Mouse (Mus musculus) lung, embryonic 15.5 days (tissue): ENCODE results near the gene 5730522E02Rik. TPM values are rescaled to one million over a fixed set of nuclear protein-coding genes. Genes with fewer than 3 reads are reported as not detected.

ENCODE experiments used
- ATAC-seq: fragments of 200-750 bp; cut with Nextera tagmentation; 2 replicates; pipeline ENCODE4 v1.8.0; 2017; ENCODE audit warnings: moderate number of reproducible peaks, borderline replicate concordance; ENCODE audit not compliant: low FRiP score, low TSS enrichment; ENCODE audit errors: extremely low read depth
- H3K27ac ChIP-seq: fragments of 300-500 bp; sonication (generic); 2 replicates; pipeline ENCODE4 v1.5.1; 2015; ENCODE audit warnings: moderate library complexity, mild to moderate bottlenecking, inconsistent platforms
- H3K27me3 ChIP-seq: fragments of 300-500 bp; sonication (generic); 2 replicates; pipeline ENCODE4 v1.6.1; 2015; ENCODE audit warnings: inconsistent platforms
- H3K36me3 ChIP-seq: fragments of 300-500 bp; sonication (generic); 2 replicates; pipeline ENCODE4 v1.6.1; 2015; ENCODE audit warnings: inconsistent platforms
- H3K4me1 ChIP-seq: fragments of 300-500 bp; sonication (generic); 2 replicates; pipeline ENCODE4 v1.6.1; 2015; ENCODE audit warnings: inconsistent platforms
- H3K4me2 ChIP-seq: fragments of 300-500 bp; sonication (generic); 2 replicates; pipeline ENCODE4 v1.6.1; 2015; ENCODE audit warnings: inconsistent platforms, mild to moderate bottlenecking, moderate library complexity
- H3K4me3 ChIP-seq: fragments of 300-500 bp; sonication (generic); 2 replicates; pipeline ENCODE4 v1.5.1; 2015; ENCODE audit warnings: mild to moderate bottlenecking, inconsistent platforms
- H3K9ac ChIP-seq: fragments of 300-500 bp; sonication (generic); 2 replicates; pipeline ENCODE4 v1.6.1; 2015; ENCODE audit warnings: inconsistent platforms
- H3K9me3 ChIP-seq: fragments of 300-500 bp; sonication (generic); 2 replicates; pipeline ENCODE4 v1.6.1; 2016; ENCODE audit warnings: inconsistent platforms
- WGBS: fragments of 180-500 bp; shearing (Covaris S2); methylation state at CpG from one replicate; pipeline ENCODE4 v1.1.7; 2015; 5-methylcytosine and 5-hydroxymethylcytosine counted together
- polyA plus RNA-seq: library from polyadenylated mRNA; unstranded; fragments of >200 nt; fragmentation: Nextera tagmentation; extraction: Ambion mirVana; gene quantifications from 2 replicates; pipeline ENCODE4 v1.2.1, GENCODE M21; 2015

Gene 5730522E02Rik
- polyA plus RNA-seq, 1 experiment from 2014 or later, result 2.3 TPM

- 63% methylated on average over 5 of the region's 5 CpGs for WGBS
- no peak for ATAC-seq
- no peak overlapping the region for H3K4me2 ChIP-seq
These were observed 442.8 kb downstream of the 5730522E02Rik start for GRCm38 (mm10) chr11:25767584-25768333.

GRCm38 (mm10) chr11:25753156-25753899, 457.2 kb downstream of the 5730522E02Rik start:
- no peak overlapping the region for H3K27ac ChIP-seq
- H3K4me3 ChIP-seq, result no peak overlapping the region
- ATAC-seq, result no peak
- no peaks in the 10 kb centered on the region for H3K9me3 ChIP-seq
- 79% methylated on average over 7 of the region's 7 CpGs for WGBS
- no peaks in the 10 kb centered on the region for H3K36me3 ChIP-seq
- no peaks in the 10 kb centered on the region for H3K27me3 ChIP-seq
- no peaks in the 10 kb centered on the region for H3K4me1 ChIP-seq
- H3K4me2 ChIP-seq, result no peak overlapping the region
- H3K9ac ChIP-seq, result no peak overlapping the region

More at GRCm38 (mm10) chr11:25767584-25768333, 442.8 kb downstream of the 5730522E02Rik start:
- H3K4me3 ChIP-seq, result no peak overlapping the region
- no peaks in the 10 kb centered on the region for H3K36me3 ChIP-seq
- no peak overlapping the region for H3K27ac ChIP-seq
- no peaks in the 10 kb centered on the region for H3K4me1 ChIP-seq
- no peak overlapping the region for H3K9ac ChIP-seq
- H3K9me3 ChIP-seq, result no peaks in the 10 kb centered on the region
- H3K27me3 ChIP-seq, result no peaks in the 10 kb centered on the region

- Histone ChIP-seq H3K4me1 (no peaks in the 10 kb centered on the region), H3K4me3 (no peak overlapping the region), H3K4me2 (no peak overlapping the region), H3K36me3 (no peaks in the 10 kb centered on the region), H3K9ac (no peak overlapping the region), H3K27me3 (no peaks in the 10 kb centered on the region), H3K27ac (no peak overlapping the region), H3K9me3 (no peaks in the 10 kb centered on the region)
- WGBS, result 78% methylated on average over 3 of the region's 3 CpGs
- no peak for ATAC-seq
These were observed 458.1 kb downstream of the 5730522E02Rik start for GRCm38 (mm10) chr11:25752418-25752817.

GRCm38 (mm10) chr11:25747098-25747862, 463.3 kb downstream of the 5730522E02Rik start:
- Histone ChIP-seq H3K4me3 (no peak overlapping the region), H3K27me3 (no peaks in the 10 kb centered on the region), H3K36me3 (no peaks in the 10 kb centered on the region), H3K9me3 (no peaks in the 10 kb centered on the region), H3K4me1 (no peaks in the 10 kb centered on the region), H3K9ac (no peak overlapping the region), H3K27ac (no peak overlapping the region), H3K4me2 (no peak overlapping the region)
- WGBS, result 30% methylated on average over 6 of the region's 6 CpGs
- no peak for ATAC-seq

GRCm38 (mm10) chr11:25743664-25744063, 466.9 kb downstream of the 5730522E02Rik start:
- no peaks in the 10 kb centered on the region for H3K36me3 ChIP-seq
- WGBS, result 85% methylated on average over 3 of the region's 3 CpGs
- H3K27me3 ChIP-seq, result no peaks in the 10 kb centered on the region
- H3K4me3 ChIP-seq, result no peak overlapping the region
- no peaks in the 10 kb centered on the region for H3K9me3 ChIP-seq
- no peak overlapping the region for H3K4me2 ChIP-seq
- no peak overlapping the region for H3K9ac ChIP-seq
- ATAC-seq, result no peak
- no peak overlapping the region for H3K27ac ChIP-seq
- H3K4me1 ChIP-seq, result no peaks in the 10 kb centered on the region

GRCm38 (mm10) chr11:25737255-25737654, 473.3 kb downstream of the 5730522E02Rik start:
- Histone ChIP-seq H3K4me1 (no peaks in the 10 kb centered on the region), H3K9ac (no peak overlapping the region), H3K4me2 (no peak overlapping the region), H3K36me3 (no peaks in the 10 kb centered on the region), H3K9me3 (no peaks in the 10 kb centered on the region), H3K27ac (no peak overlapping the region), H3K4me3 (no peak overlapping the region), H3K27me3 (no peaks in the 10 kb centered on the region)
- 87% methylated on average over 5 of the region's 5 CpGs for WGBS
- no peak for ATAC-seq

GRCm38 (mm10) chr11:25729476-25729875, 481.1 kb downstream of the 5730522E02Rik start:
- Histone ChIP-seq H3K4me1 (no peaks in the 10 kb centered on the region), H3K36me3 (no peaks in the 10 kb centered on the region)
- WGBS, result 8% methylated on average over 1 of the region's 1 CpGs

GRCm38 (mm10) chr11:25715447-25716321, 494.9 kb downstream of the 5730522E02Rik start:
- no peaks in the 10 kb centered on the region for H3K4me1 ChIP-seq
- H3K4me3 ChIP-seq, result no peak overlapping the region
- WGBS, result 71% methylated on average over 7 of the region's 7 CpGs
- no peak for ATAC-seq
- no peak overlapping the region for H3K4me2 ChIP-seq
- H3K27ac ChIP-seq, result no peak overlapping the region
- H3K27me3 ChIP-seq, result no peaks in the 10 kb centered on the region
- H3K9me3 ChIP-seq, result no peaks in the 10 kb centered on the region
- H3K36me3 ChIP-seq, result no peaks in the 10 kb centered on the region
- H3K9ac ChIP-seq, result no peak overlapping the region

More at GRCm38 (mm10) chr11:25729476-25729875, 481.1 kb downstream of the 5730522E02Rik start:
- no peaks in the 10 kb centered on the region for H3K27me3 ChIP-seq
- no peak overlapping the region for H3K4me2 ChIP-seq
- no peak overlapping the region for H3K4me3 ChIP-seq
- no peak overlapping the region for H3K27ac ChIP-seq
- ATAC-seq, result no peak
- no peaks in the 10 kb centered on the region for H3K9me3 ChIP-seq
- H3K9ac ChIP-seq, result no peak overlapping the region

- no peak overlapping the region for H3K4me2 ChIP-seq
- H3K9ac ChIP-seq, result no peak overlapping the region
- H3K4me1 ChIP-seq, result no peaks in the 10 kb centered on the region
- no peak overlapping the region for H3K27ac ChIP-seq
- H3K9me3 ChIP-seq, result no peaks in the 10 kb centered on the region
- H3K4me3 ChIP-seq, result no peak overlapping the region
- no peak for ATAC-seq
- H3K36me3 ChIP-seq, result no peaks in the 10 kb centered on the region
- 40% methylated on average over 2 of the region's 2 CpGs for whole genome bisulfite sequencing
- no peaks in the 10 kb centered on the region for H3K27me3 ChIP-seq
These were observed 500.0 kb downstream of the 5730522E02Rik start for GRCm38 (mm10) chr11:25710559-25710958.

GRCm38 (mm10) chr11:25709892-25710291, 500.7 kb downstream of the 5730522E02Rik start:
- 68% methylated on average over 4 of the region's 4 CpGs for WGBS
- Histone ChIP-seq H3K36me3 (no peaks in the 10 kb centered on the region), H3K4me3 (no peak overlapping the region), H3K27ac (no peak overlapping the region), H3K9ac (no peak overlapping the region), H3K27me3 (no peaks in the 10 kb centered on the region), H3K4me2 (no peak overlapping the region), H3K4me1 (no peaks in the 10 kb centered on the region), H3K9me3 (no peaks in the 10 kb centered on the region)
- ATAC-seq, result no peak
